Mouse (Mus musculus): Measurements from ENCODE around the gene Eif3b. TPM values are rescaled to one million over a fixed set of nuclear protein-coding genes. Genes with fewer than 3 reads are reported as not detected.

Gene Eif3b
- polyA plus RNA-seq, 1 experiment from 2014 or later, result 78.9 TPM

Small RNA genes lying within 50 kb of the gene (microRNA-seq; reads per million reads assigned to microRNA genes)
- not detected for gene Mir7038

Other genes with a start within 250 kb of the Eif3b start
- gene Mad1l1, start 97.8 kb upstream of the Eif3b start, polyA plus RNA-seq (2015; fragmentation: Nextera tagmentation; extraction: Ambion mirVana), result 50.4 and 54.1 TPM in 2 replicates
- 49.7 and 53.6 TPM in 2 replicates for gene Nudt1, start 97.7 kb upstream of the Eif3b start, polyA plus RNA-seq (2015; fragmentation: Nextera tagmentation; extraction: Ambion mirVana)
- 18.1 and 21.1 TPM in 2 replicates for gene Mrm2, start 87.4 kb upstream of the Eif3b start, polyA plus RNA-seq (2015; fragmentation: Nextera tagmentation; extraction: Ambion mirVana)
- gene Snx8, start 30.1 kb upstream of the Eif3b start, polyA plus RNA-seq (2015; fragmentation: Nextera tagmentation; extraction: Ambion mirVana), result 19.1 and 19.8 TPM in 2 replicates
- gene Gm4869, start 26.3 kb downstream of the Eif3b start, polyA plus RNA-seq (2015; fragmentation: Nextera tagmentation; extraction: Ambion mirVana), result not detected in 2 replicates
- 20.7 and 23.0 TPM in 2 replicates for gene Chst12, start 86.2 kb downstream of the Eif3b start, polyA plus RNA-seq (2015; fragmentation: Nextera tagmentation; extraction: Ambion mirVana)
- gene Grifin, start 145.7 kb downstream of the Eif3b start, polyA plus RNA-seq (2015; fragmentation: Nextera tagmentation; extraction: Ambion mirVana), result 0.63 TPM in 1 of 2 replicates, not detected in the other
- 24.9 and 25.8 TPM in 2 replicates for gene Lfng, start 188.0 kb downstream of the Eif3b start, polyA plus RNA-seq (2015; fragmentation: Nextera tagmentation; extraction: Ambion mirVana)
- gene Ttyh3, start 229.7 kb downstream of the Eif3b start, polyA plus RNA-seq (2015; fragmentation: Nextera tagmentation; extraction: Ambion mirVana), result 27.9 and 29.4 TPM in 2 replicates

All from lung, embryonic 16.5 days (tissue).